Mouse (Mus musculus) urinary bladder, postnatal 14 days (tissue): ENCODE measurements around the gene Haus7.
"Not testable (repeated sequence)": the region's sequence is repeated elsewhere in the genome, so short reads cannot be mapped to it uniquely, and the experiment has no call there.

Source experiments
- DNase-seq: peaks from one replicate; pipeline ENCODE4 v3.0.0; 2021; ENCODE audit warnings: low spot score

The Haus7 gene

DNA sequence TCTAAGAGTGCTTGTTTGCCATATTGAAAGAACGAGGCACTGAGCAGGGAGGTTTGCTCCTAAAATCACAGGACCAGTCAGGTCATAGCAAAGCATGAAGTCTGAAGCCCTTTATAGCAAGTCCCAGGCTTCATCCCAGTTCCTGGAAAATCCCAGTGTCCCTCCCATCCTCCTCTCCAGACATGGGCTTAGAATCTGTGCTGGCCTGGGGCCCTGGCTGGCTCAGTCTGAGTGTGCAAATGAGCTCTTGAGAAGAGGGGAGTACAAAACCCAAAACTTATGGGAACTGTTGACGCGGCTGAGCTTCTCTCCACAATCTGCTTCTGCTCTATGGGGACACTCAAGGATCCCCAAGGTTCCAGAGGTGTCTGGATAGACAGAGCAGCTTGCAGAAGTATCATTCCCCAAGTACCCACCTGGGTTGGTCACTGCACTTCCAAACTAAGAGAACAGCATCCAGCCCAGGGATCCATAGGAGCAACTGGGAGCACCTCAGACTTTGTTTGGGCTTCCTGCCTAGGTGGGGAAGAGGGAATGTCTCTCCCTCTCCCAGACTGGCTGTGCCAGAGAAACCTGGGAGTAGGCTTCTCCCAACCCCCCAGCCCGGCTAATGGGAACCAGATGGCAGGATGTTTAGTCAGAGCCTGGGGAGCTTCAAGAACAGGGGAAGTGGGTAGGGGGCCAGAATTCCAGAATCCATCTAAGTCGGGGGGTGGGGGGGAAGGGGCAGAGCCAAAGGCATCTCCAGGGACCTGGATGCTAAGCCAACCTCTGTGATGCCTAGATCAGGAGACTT, 8.8 kb upstream of the Haus7 start:
- peak; percentile 38 for DNase-seq

- DNase-seq = peak; percentile 59
Observed at GRCm38 (mm10) chrX:73465483-73466186, 6.8 kb upstream of the Haus7 start.

GRCm38 (mm10) chrX:73460792-73461191, 1.9 kb upstream of the Haus7 start:
- no peak for DNase-seq

- peak; percentile 60 for DNase-seq
Observed at GRCm38 (mm10) chrX:73451949-73452348, 6.9 kb downstream of the Haus7 start.

- no peak for DNase-seq
Observed at GRCm38 (mm10) chrX:73441428-73441827, 17.4 kb downstream of the Haus7 start.

DNA sequence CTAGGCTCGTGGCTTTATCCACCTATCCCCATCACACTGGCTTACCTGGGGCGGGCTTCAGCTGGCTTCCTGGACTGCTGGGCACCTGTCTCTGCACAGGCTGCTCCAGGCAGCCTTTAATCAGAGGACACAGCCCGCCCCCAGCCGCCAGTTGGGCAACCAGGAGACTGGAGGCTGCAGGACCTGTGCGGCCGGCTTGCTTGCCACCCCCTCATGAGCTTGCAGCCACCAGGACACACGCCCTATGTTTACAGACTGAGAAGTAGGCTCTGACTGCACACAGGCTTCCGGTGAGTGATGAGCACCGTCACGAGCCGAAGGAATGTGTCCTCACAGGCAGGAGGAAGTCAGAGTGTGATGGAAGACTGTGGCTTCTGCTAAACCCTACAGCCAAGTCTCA, 23.6 kb downstream of the Haus7 start, which contains the start of gene Trex2:
Gene Trex2, minus strand, starts transcription at position 93 of the 400 bp plus-strand sequence.
- DNase-seq = peak; percentile 46

GRCm38 (mm10) chrX:73432850-73433249, 26.0 kb downstream of the Haus7 start:
- peak; percentile 37 for DNase-seq

DNA sequence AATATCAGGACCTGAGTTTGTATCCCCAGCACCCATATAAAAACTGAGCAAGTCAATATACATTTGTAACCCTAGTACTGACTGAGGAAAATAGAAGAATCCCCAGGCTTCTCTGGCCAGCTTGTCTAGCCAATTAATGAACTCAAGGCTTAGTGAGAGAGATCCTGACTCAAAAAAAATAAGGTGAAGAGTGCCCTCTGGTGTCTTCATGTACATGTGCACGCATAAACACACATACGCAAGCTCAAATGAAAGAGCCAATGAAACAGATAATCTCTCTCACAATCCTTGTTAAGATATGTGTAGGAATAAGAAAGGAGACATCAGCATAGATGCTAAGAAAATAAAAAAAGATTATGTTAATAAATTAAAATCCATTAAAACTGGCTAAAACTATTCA, 28.8 kb downstream of the Haus7 start:
- no peak for DNase-seq

DNA sequence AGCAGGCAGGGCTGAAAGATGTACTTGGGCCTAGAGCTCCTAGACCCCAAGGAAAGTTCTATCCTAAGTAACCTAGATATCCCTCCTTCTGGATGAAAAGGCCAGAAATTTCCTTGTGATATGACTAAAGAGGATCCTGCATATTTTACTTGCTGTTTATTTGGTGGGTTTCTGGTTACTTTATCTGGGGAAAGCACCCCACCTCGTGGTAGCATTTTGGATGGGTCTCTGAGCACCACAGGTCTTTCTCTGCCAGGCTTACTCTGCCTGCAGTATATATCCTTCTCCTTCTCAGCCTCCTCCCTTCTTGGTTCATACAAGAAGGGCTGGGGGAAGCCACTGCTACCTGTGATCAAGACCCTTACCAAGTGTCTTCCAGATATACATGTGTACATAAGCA, 46.1 kb downstream of the Haus7 start:
- DNase-seq = no peak

DNA sequence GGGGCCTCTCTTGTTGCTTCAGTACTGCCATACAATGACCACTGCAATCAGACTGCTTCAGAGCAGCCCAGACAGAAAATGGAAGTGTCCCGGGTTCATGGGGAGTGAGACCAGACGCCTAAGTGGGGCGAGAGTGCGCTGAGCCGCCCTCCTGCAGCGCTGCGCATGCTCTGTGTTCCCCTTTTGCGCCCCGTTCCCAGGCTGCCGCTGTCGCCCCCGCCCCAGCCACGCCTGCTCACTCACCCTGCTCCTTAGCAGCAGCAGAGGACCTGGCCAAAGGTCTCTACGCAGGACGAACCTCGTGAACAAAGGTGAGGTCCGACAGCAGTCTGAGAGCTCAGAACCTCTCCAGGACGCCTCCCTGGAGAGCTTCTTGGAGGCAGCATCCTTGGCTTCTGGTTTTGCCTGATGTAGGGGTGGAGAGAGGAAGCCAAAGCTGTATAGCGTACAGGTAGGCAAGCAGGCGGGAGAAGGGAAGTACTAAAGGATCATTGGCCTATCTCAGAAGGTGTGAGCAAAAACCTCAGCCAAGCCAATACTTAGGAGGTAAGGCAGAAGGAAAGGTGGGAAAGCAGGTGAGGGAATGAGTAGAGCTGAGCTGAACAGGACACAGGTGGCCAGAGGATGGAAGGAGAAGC, 47.8 kb downstream of the Haus7 start, which contains the start of gene Zfp92:
Gene Zfp92, plus strand, starts transcription at position 217 of the 638 bp plus-strand sequence.
- no peak for DNase-seq

- DNase-seq = no peak
Observed at GRCm38 (mm10) chrX:73401616-73402015, 57.2 kb downstream of the Haus7 start.

- no peak for DNase-seq
Observed at GRCm38 (mm10) chrX:73400951-73401350, 57.9 kb downstream of the Haus7 start.

- not testable (repeated sequence) for DNase-seq
Observed at GRCm38 (mm10) chrX:73398636-73399035, 60.2 kb downstream of the Haus7 start, which contains the start of gene Gm18336. Gene Gm18336, minus strand, starts transcription at chrX:73398736.

GRCm38 (mm10) chrX:73396446-73396845, 62.4 kb downstream of the Haus7 start:
- no peak for DNase-seq

DNA sequence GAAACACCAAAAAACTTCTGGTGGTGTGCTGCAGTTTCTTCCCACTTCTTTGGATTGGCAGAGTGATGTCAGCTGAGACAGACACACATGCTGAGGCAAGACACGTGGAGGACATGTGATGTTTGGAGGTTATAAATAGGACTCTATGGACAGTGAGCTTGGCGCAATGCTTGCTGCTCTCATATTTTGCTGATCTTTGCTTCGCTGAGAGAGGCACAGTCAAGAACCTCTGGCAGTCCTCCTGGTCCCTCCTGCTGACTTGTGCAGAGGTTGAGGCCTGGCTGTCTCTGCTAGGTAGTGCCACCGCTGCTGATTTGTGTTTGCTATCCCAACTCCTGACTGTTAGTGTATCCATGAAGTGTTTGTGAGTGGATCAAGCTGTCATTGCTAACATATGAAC, 67.4 kb downstream of the Haus7 start:
- no peak for DNase-seq
